Mouse (Mus musculus) lung, embryonic 15.5 days (tissue): Measurements from ENCODE around the gene Myh11. TPM values are rescaled to one million over a fixed set of nuclear protein-coding genes. Genes with fewer than 3 reads are reported as not detected.
A peak's percentile ranks its signal among the peaks of the same experiment; 100 is the strongest.

ENCODE experiments used
- ATAC-seq: fragments of 200-750 bp; cut with Nextera tagmentation; 2 replicates; pipeline ENCODE4 v1.8.0; 2017; ENCODE audit warnings: moderate number of reproducible peaks, borderline replicate concordance; ENCODE audit not compliant: low FRiP score, low TSS enrichment; ENCODE audit errors: extremely low read depth
- H3K27ac ChIP-seq: fragments of 300-500 bp; sonication (generic); 2 replicates; pipeline ENCODE4 v1.5.1; 2015; ENCODE audit warnings: moderate library complexity, mild to moderate bottlenecking, inconsistent platforms
- H3K27me3 ChIP-seq: fragments of 300-500 bp; sonication (generic); 2 replicates; pipeline ENCODE4 v1.6.1; 2015; ENCODE audit warnings: inconsistent platforms
- H3K36me3 ChIP-seq: fragments of 300-500 bp; sonication (generic); 2 replicates; pipeline ENCODE4 v1.6.1; 2015; ENCODE audit warnings: inconsistent platforms
- H3K4me1 ChIP-seq: fragments of 300-500 bp; sonication (generic); 2 replicates; pipeline ENCODE4 v1.6.1; 2015; ENCODE audit warnings: inconsistent platforms
- H3K4me2 ChIP-seq: fragments of 300-500 bp; sonication (generic); 2 replicates; pipeline ENCODE4 v1.6.1; 2015; ENCODE audit warnings: inconsistent platforms, mild to moderate bottlenecking, moderate library complexity
- H3K4me3 ChIP-seq: fragments of 300-500 bp; sonication (generic); 2 replicates; pipeline ENCODE4 v1.5.1; 2015; ENCODE audit warnings: mild to moderate bottlenecking, inconsistent platforms
- H3K9ac ChIP-seq: fragments of 300-500 bp; sonication (generic); 2 replicates; pipeline ENCODE4 v1.6.1; 2015; ENCODE audit warnings: inconsistent platforms
- H3K9me3 ChIP-seq: fragments of 300-500 bp; sonication (generic); 2 replicates; pipeline ENCODE4 v1.6.1; 2016; ENCODE audit warnings: inconsistent platforms
- WGBS: fragments of 180-500 bp; shearing (Covaris S2); methylation state at CpG from one replicate; pipeline ENCODE4 v1.1.7; 2015; 5-methylcytosine and 5-hydroxymethylcytosine counted together
- polyA plus RNA-seq: library from polyadenylated mRNA; unstranded; fragments of >200 nt; fragmentation: Nextera tagmentation; extraction: Ambion mirVana; gene quantifications from 2 replicates; pipeline ENCODE4 v1.2.1, GENCODE M21; 2015

The Myh11 gene
- polyA plus RNA-seq, 1 experiment from 2014 or later: 63.0 TPM

DNA sequence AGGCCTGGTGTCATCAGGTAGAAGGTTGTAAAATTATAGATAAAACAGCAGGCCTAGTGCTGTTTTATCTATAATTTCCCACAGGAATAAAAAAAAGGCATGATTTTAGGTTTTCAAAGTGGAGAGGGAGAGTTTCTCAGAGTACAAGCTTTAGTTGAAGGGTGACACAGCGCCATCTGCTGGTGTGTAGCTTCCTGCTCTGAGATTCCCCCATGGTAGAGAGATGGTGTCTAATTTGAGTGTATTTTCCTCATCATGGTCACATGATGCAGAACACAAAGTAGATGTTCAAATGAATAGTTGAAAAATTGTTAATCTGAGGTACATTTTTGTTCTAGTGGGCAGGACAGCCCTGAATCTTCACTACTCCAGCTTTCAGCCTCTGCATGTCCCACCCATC is 95.7 kb downstream of the Myh11 start:
- 23% methylated on average over 1 of the region's 1 CpGs for WGBS
- no peak for ATAC-seq

DNA sequence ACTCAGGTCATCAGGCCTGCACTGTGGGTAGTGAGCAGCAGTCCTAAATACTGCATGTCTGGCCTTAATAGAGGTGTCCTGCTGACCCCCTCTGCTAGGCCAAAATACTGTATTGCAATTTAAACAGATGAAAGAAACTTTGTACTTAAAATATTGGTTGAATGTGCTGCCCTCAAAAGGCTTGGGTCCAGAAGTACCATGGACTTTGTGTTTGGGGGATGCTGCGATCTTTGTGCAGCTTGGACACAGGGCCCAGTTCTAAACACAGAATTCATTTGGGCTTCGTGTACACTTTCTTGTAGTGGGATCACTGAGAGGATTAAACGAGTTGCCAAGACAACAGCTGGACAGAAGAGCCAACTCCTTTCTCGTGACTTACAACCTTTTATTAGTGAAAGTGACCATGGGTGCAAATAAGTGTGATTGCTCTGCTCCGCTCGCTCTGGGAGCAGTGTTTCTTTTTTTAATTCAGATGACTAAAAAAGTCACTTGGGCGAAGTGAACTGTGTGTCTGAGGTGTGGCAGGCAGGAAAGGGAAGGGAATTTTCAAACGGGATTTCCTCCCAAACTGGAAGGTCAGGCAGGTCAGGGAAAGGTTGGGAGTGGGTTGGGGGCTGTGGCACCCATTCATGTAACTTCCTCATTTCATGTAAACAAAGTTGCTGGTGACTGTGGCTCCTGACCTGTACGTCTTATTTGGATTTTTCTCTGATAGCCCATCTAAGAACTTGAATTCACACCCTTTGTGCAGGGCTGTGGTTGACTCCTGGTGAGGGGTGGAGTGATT is 96.8 kb downstream of the Myh11 start:
- Histone ChIP-seq H3K4me2 (no peak overlapping the region), H3K36me3 (peaks cover 47% of the 10 kb centered on the region), H3K4me3 (no peak overlapping the region), H3K4me1 (no peaks in the 10 kb centered on the region), H3K27ac (peak overlapping the region; percentile 16), H3K9ac (no peak overlapping the region), H3K27me3 (no peaks in the 10 kb centered on the region), H3K9me3 (no peaks in the 10 kb centered on the region)
- 65% methylated on average over 9 of the region's 9 CpGs for WGBS
- no peak for ATAC-seq

More for the DNA sequence above, 95.7 kb downstream of the Myh11 start:
- Histone ChIP-seq H3K27me3 (no peaks in the 10 kb centered on the region), H3K36me3 (peaks cover 37% of the 10 kb centered on the region), H3K9ac (no peak overlapping the region), H3K4me1 (no peaks in the 10 kb centered on the region), H3K9me3 (no peaks in the 10 kb centered on the region), H3K27ac (no peak overlapping the region), H3K4me2 (no peak overlapping the region), H3K4me3 (no peak overlapping the region)

DNA sequence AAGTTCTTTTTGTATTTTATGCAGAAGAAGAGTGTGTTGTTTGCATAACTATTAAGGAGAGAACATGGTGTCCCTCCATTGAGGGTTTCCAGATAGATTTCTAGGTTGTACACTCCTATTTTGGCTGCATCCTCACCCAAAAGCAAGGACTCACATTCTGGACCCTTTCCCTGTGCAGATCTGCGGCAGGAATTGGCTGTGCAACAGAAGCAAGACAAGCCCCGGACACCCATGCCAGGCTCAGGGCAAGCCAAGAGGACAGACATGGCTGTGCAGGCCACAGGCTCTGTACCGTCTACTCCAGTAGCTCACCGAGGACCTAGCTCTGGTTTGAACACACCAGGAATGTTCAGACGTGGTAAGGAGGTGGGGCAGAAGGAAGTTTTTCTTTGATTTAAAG is 105.7 kb downstream of the Myh11 start:
- ATAC-seq: no peak
- H3K9ac ChIP-seq: no peak overlapping the region
- no peaks in the 10 kb centered on the region for H3K9me3 ChIP-seq
- H3K4me2 ChIP-seq: no peak overlapping the region
- no peaks in the 10 kb centered on the region for H3K27me3 ChIP-seq
- H3K4me1 ChIP-seq: no peaks in the 10 kb centered on the region
- H3K36me3 ChIP-seq: peaks cover 95% of the 10 kb centered on the region
- H3K27ac ChIP-seq: no peak overlapping the region
- WGBS: 84% methylated on average over 5 of the region's 5 CpGs
- no peak overlapping the region for H3K4me3 ChIP-seq

DNA sequence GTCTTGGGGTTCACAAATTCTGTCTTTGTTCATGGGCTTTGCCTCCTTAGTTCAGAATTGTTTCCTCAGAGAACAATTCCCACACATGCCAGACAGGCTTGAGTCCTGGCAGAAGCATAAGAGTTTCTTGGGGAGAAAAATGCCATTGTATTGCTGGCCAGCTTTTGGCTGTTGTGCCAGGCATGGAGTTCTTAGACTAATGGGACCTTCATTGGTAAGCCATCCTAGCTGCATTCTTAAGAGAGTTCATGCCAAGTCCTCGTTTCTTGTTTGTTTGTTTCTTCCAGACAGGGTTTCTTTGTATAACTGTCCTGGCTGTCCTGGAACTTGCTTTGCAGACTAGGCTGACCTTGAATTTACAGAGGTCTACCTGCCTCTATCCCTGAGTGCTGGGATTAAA is 107.3 kb downstream of the Myh11 start:
- Histone ChIP-seq H3K36me3 (peaks cover 94% of the 10 kb centered on the region), H3K9me3 (no peaks in the 10 kb centered on the region), H3K9ac (no peak overlapping the region), H3K4me3 (no peak overlapping the region), H3K27ac (no peak overlapping the region), H3K27me3 (no peaks in the 10 kb centered on the region), H3K4me2 (no peak overlapping the region), H3K4me1 (no peaks in the 10 kb centered on the region)
- 69% methylated on average over 1 of the region's 1 CpGs for WGBS
- no peak for ATAC-seq

DNA sequence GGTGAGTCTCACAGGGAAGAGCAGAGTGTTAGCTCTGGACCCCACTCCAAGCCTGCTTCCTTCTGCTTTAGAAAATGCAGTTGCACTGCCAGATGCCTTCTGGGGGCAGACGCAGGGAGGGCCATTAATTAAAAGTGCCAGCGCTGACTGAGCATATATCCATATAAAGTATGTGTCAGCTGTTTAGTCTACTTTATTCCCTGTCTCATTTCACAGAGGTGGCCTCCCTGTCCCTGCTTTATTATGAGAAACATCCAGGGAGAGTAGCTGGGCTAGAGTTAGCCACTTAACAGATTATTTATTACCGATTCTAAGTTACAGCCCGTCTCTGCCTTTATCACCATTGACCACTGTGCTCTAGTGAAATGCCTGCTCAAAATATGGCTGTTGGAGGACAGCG is 108.8 kb downstream of the Myh11 start:
- WGBS: 72% methylated on average over 5 of the region's 5 CpGs
- Histone ChIP-seq H3K9ac (no peak overlapping the region), H3K9me3 (no peaks in the 10 kb centered on the region), H3K27ac (no peak overlapping the region), H3K36me3 (peaks cover 93% of the 10 kb centered on the region), H3K4me1 (no peaks in the 10 kb centered on the region), H3K4me2 (no peak overlapping the region), H3K27me3 (no peaks in the 10 kb centered on the region), H3K4me3 (no peak overlapping the region)
- no peak for ATAC-seq

DNA sequence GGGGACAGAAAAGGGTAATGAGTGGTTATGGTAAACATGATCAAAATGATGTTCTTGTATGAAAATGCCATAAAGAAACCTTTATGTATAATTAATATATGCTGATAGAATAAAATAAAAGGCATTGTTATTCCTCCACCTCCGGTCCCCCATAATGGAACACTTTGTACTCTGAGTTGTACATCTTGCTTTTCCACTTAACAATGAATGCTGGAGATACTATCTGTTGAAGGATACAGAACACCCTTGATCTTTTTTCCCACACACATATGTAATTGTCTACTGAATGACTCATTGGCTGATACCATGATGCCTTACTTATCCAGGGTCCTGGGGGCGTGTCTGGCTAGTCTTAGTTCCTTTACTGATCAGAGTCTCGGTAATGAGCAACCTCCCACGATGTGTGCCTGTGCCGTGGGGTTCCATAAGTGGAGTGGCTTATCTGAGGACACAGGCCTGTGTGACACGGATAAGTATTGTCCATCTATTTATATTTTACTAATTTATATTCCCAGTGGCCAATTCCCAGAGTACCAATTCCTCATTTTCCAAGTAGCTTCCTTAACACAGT is 110.9 kb downstream of the Myh11 start:
- WGBS: 76% methylated on average over 6 of the region's 6 CpGs
- Histone ChIP-seq H3K9ac (no peak overlapping the region), H3K4me2 (no peak overlapping the region), H3K27ac (no peak overlapping the region), H3K4me1 (no peaks in the 10 kb centered on the region), H3K9me3 (no peaks in the 10 kb centered on the region), H3K4me3 (no peak overlapping the region), H3K27me3 (no peaks in the 10 kb centered on the region), H3K36me3 (peaks cover 94% of the 10 kb centered on the region)
- no peak for ATAC-seq

DNA sequence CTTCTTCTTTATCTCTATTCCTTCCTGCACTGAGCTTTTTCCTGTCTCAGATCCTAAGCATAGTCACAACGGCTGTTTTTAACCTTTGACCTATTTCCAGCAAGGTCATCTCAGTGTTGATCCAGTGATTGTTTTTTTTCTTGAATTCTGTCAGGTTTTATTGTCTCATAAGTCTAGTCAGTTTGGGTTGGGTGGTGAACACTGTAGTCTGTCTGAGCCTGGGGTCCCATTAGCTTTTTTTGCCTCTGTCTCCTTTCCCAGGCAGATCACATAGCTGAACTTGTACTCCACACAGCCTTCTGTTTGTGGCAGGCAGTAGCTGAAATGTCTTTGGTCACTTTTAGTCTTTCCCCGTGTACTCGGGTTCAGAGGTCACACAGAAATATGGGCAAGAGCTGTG is 113.1 kb downstream of the Myh11 start:
- no peaks in the 10 kb centered on the region for H3K9me3 ChIP-seq
- H3K4me2 ChIP-seq: no peak overlapping the region
- ATAC-seq: no peak
- no peak overlapping the region for H3K9ac ChIP-seq
- WGBS: 44% methylated on average over 3 of the region's 3 CpGs
- no peak overlapping the region for H3K27ac ChIP-seq
- H3K4me1 ChIP-seq: no peaks in the 10 kb centered on the region
- no peaks in the 10 kb centered on the region for H3K27me3 ChIP-seq
- H3K4me3 ChIP-seq: no peak overlapping the region
- peaks cover 94% of the 10 kb centered on the region for H3K36me3 ChIP-seq

GRCm38 (mm10) chr16:14169706-14170105 is 121.5 kb downstream of the Myh11 start:
- 83% methylated on average over 1 of the region's 1 CpGs for WGBS
- no peak overlapping the region for H3K9ac ChIP-seq
- peaks cover 63% of the 10 kb centered on the region for H3K36me3 ChIP-seq

GRCm38 (mm10) chr16:14166490-14166889 is 124.7 kb downstream of the Myh11 start:
- 87% methylated on average over 4 of the region's 4 CpGs for WGBS
- Histone ChIP-seq H3K4me2 (no peak overlapping the region), H3K27ac (no peak overlapping the region), H3K4me3 (no peak overlapping the region), H3K9me3 (no peaks in the 10 kb centered on the region), H3K27me3 (no peaks in the 10 kb centered on the region), H3K4me1 (peaks cover 27% of the 10 kb centered on the region), H3K36me3 (peaks cover 32% of the 10 kb centered on the region), H3K9ac (no peak overlapping the region)
- ATAC-seq: no peak

More at GRCm38 (mm10) chr16:14169706-14170105, 121.5 kb downstream of the Myh11 start:
- Histone ChIP-seq H3K27me3 (no peaks in the 10 kb centered on the region), H3K9me3 (no peaks in the 10 kb centered on the region), H3K27ac (no peak overlapping the region), H3K4me1 (peaks cover 14% of the 10 kb centered on the region), H3K4me3 (no peak overlapping the region), H3K4me2 (no peak overlapping the region)
- ATAC-seq: no peak

DNA sequence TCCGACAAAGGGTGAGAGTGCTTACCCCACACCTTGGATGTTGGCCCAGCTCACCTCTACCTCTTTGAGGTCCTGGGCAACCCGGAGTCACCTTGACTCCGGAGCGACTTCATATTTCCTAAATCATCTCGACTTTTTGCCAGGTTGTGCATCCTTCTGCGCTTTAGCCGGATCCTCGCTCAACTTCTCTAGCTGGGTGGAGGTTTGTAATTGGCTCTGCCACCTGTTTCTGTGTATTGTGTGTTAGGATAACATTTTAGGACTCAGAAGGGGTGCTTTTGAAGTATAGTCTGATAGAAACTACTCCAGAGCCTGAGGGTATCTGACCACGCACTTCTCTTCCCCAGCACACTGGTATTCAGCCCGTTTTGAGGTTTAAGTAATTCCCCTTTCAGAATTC is 127.4 kb downstream of the Myh11 start:
- no peaks in the 10 kb centered on the region for H3K9me3 ChIP-seq
- 1% methylated on average over 10 of the region's 10 CpGs for WGBS
- no peaks in the 10 kb centered on the region for H3K27me3 ChIP-seq
- peak overlapping the region; percentile 90 for H3K9ac ChIP-seq
- H3K4me2 ChIP-seq: peak overlapping the region; percentile 63
- peak overlapping the region; percentile 77 for H3K4me3 ChIP-seq
- peaks cover 27% of the 10 kb centered on the region for H3K4me1 ChIP-seq
- no peak for ATAC-seq
- H3K36me3 ChIP-seq: peaks cover 6% of the 10 kb centered on the region
- H3K27ac ChIP-seq: peak overlapping the region; percentile 95

DNA sequence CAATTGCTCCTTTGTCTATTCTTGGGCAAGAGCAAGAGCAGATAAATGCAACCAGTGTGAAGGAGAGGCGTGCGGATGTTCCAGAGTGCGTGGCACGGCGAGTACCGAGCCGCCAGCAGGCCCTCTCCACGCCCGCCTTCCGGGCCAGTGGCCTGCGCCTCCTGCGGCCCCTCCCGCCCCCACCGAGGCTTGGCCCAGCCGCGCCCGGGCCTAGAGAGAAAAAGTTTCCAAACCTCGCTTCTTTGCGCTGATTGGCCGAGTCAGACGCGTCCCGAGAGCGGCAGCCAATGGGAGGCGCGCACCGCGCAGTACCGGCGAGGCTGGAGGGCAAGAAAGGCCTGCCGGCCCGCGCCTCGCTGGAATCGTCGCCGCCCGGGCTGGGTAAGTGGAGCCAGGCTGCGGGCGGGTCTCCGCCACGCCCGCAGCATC is 128.2 kb downstream of the Myh11 start, which contains the start of the genes Nde1 and Marf1:
Gene Nde1 (plus strand): TSS at position 288 of the 429 bp plus-strand sequence.
Gene Marf1 (minus strand): TSS at position 364 of the 429 bp plus-strand sequence.
- Histone ChIP-seq H3K27ac (peak within 1 kb of the TSS; percentile 95), H3K9ac (peak within 1 kb of the TSS; percentile 90), H3K36me3 (no peaks in the 10 kb centered on the region), H3K4me3 (peak within 1 kb of the TSS; percentile 77), H3K9me3 (no peaks in the 10 kb centered on the region), H3K27me3 (no peaks in the 10 kb centered on the region), H3K4me1 (peaks cover 32% of the 10 kb centered on the region), H3K4me2 (peak within 1 kb of the TSS; percentile 63)
- ATAC-seq: peak; percentile 88
- under 1% methylated on average over 43 of the region's 43 CpGs for WGBS

DNA sequence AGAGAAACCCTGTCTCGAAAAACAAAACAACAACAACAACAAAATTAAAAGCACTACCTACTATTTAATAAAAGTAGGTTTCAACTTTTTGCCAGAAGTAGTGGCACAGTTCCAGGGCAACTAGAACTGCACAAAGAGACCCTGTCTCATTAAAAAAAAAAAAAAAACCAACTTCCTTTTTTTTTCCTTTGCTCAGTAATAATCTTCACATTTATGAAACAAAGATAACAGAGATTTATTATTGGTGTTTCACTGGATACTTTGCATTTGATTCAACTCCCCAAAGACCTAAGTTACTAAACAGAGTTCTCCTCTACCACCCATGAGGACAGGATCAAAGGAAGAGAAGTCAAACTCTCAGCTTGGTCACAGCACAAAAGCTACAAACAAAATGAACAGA is 130.2 kb downstream of the Myh11 start:
- no peaks in the 10 kb centered on the region for H3K9me3 ChIP-seq
- H3K27ac ChIP-seq: no peak overlapping the region
- no peak overlapping the region for H3K9ac ChIP-seq
- H3K4me1 ChIP-seq: peaks cover 41% of the 10 kb centered on the region
- no peak overlapping the region for H3K4me3 ChIP-seq
- no peak for ATAC-seq
- 84% methylated on average over 1 of the region's 1 CpGs for WGBS
- no peaks in the 10 kb centered on the region for H3K36me3 ChIP-seq
- H3K27me3 ChIP-seq: no peaks in the 10 kb centered on the region
- H3K4me2 ChIP-seq: no peak overlapping the region
